Mouse (Mus musculus): Measurements from ENCODE around the gene Ddx23.

The Ddx23 gene

GRCm38 (mm10) chr15:98674994-98675545 is 12.4 kb upstream of the Ddx23 start:
- no peak for DNase-seq (ENCODE audit: low spot score in 2 of 2)

- DNase-seq (ENCODE audit: low spot score in 2 of 2): no peak
These were observed 11.7 kb upstream of the Ddx23 start for GRCm38 (mm10) chr15:98674284-98674993.

GRCm38 (mm10) chr15:98673732-98674131 is 11.0 kb upstream of the Ddx23 start:
- DNase-seq (ENCODE audit: low spot score in 2 of 2): no peak

- no peak for DNase-seq (ENCODE audit: low spot score in 2 of 2)
These were observed 9.9 kb upstream of the Ddx23 start for GRCm38 (mm10) chr15:98672592-98672991.

- peak in 1 of 2 experiments; percentile 25 for DNase-seq (ENCODE audit: low spot score in 2 of 2)
These were observed 1.6 kb upstream of the Ddx23 start for GRCm38 (mm10) chr15:98664042-98664907.

- DNase-seq (ENCODE audit: low spot score in 2 of 2): peak in 1 of 2 experiments; percentile 31
These were observed 512 bp downstream of the Ddx23 start for GRCm38 (mm10) chr15:98662198-98662566.

- no peak for DNase-seq (ENCODE audit: low spot score in 2 of 2)
These were observed 5.5 kb downstream of the Ddx23 start for GRCm38 (mm10) chr15:98656982-98657751.

- no peak for DNase-seq (ENCODE audit: low spot score in 2 of 2)
These were observed 10.5 kb downstream of the Ddx23 start for GRCm38 (mm10) chr15:98652174-98652573.

GRCm38 (mm10) chr15:98651431-98651830 is 11.3 kb downstream of the Ddx23 start:
- DNase-seq (ENCODE audit: low spot score in 2 of 2): no peak

GRCm38 (mm10) chr15:98648071-98648470 is 14.6 kb downstream of the Ddx23 start:
- DNase-seq (ENCODE audit: low spot score in 2 of 2): no peak

- no peak for DNase-seq (ENCODE audit: low spot score in 2 of 2)
These were observed 15.4 kb downstream of the Ddx23 start for GRCm38 (mm10) chr15:98647308-98647707.

GRCm38 (mm10) chr15:98646737-98647136 is 16.0 kb downstream of the Ddx23 start:
- no peak for DNase-seq (ENCODE audit: low spot score in 2 of 2)

- no peak for DNase-seq (ENCODE audit: low spot score in 2 of 2)
These were observed 17.4 kb downstream of the Ddx23 start for GRCm38 (mm10) chr15:98645057-98646026.

GRCm38 (mm10) chr15:98644406-98644805 is 18.3 kb downstream of the Ddx23 start:
- no peak for DNase-seq (ENCODE audit: low spot score in 2 of 2)

- DNase-seq (ENCODE audit: low spot score in 2 of 2): no peak
These were observed 22.5 kb downstream of the Ddx23 start for GRCm38 (mm10) chr15:98640157-98640556.

GRCm38 (mm10) chr15:98637155-98637554 is 25.5 kb downstream of the Ddx23 start:
- no peak for DNase-seq (ENCODE audit: low spot score in 2 of 2)

GRCm38 (mm10) chr15:98636517-98636916 is 26.2 kb downstream of the Ddx23 start:
- DNase-seq (ENCODE audit: low spot score in 2 of 2): no peak

- no peak for DNase-seq (ENCODE audit: low spot score in 2 of 2)
These were observed 27.3 kb downstream of the Ddx23 start for GRCm38 (mm10) chr15:98635291-98635841.

GRCm38 (mm10) chr15:98634541-98635081 is 28.1 kb downstream of the Ddx23 start:
- DNase-seq (ENCODE audit: low spot score in 2 of 2): peak; percentile 29
